Mouse (Mus musculus) stomach, embryonic 16.5 days (tissue): Measurements from ENCODE around the gene Arpc4. TPM values are rescaled to one million over a fixed set of nuclear protein-coding genes. Genes with fewer than 3 reads are reported as not detected.

Experiments used
- ATAC-seq: fragments of 200-750 bp; cut with Nextera tagmentation; 2 replicates; pipeline ENCODE4 v1.8.0; 2017; ENCODE audit warnings: moderate number of reproducible peaks, moderate TSS enrichment; ENCODE audit not compliant: insufficient read depth, low FRiP score
- H3K27ac ChIP-seq: fragments of 300-500 bp; sonication (generic); 2 replicates; pipeline ENCODE4 v1.5.1; 2014; ENCODE audit warnings: low read length
- H3K27me3 ChIP-seq: fragments of 300-500 bp; sonication (generic); 2 replicates; pipeline ENCODE4 v1.6.1; 2014; ENCODE audit warnings: low read length, control low read depth, mixed read lengths; ENCODE audit not compliant: control insufficient read depth, insufficient read depth
- H3K36me3 ChIP-seq: fragments of 300-500 bp; sonication (generic); 2 replicates; pipeline ENCODE4 v1.6.1; 2014; ENCODE audit warnings: low read length; ENCODE audit not compliant: control insufficient read depth, insufficient read depth
- H3K4me1 ChIP-seq: fragments of 300-500 bp; sonication (generic); 2 replicates; pipeline ENCODE4 v1.6.1; 2014; ENCODE audit warnings: low read length, control low read depth, mixed read lengths; ENCODE audit not compliant: control insufficient read depth, insufficient read depth
- H3K4me2 ChIP-seq: fragments of 300-500 bp; sonication (generic); 2 replicates; pipeline ENCODE4 v1.6.1; 2014; ENCODE audit warnings: low read depth, low read length, mixed read lengths
- H3K4me3 ChIP-seq: fragments of 300-500 bp; sonication (generic); replicated peaks from 2 replicates; pipeline ENCODE4 v1.5.1; 2014; ENCODE audit warnings: mild to moderate bottlenecking, low read length
- H3K9ac ChIP-seq: fragments of 300-500 bp; sonication (generic); 2 replicates; pipeline ENCODE4 v1.6.1; 2014; ENCODE audit warnings: low read length
- H3K9me3 ChIP-seq: fragments of 300-500 bp; sonication (generic); replicated peaks from 2 replicates; pipeline ENCODE4 v1.6.1; 2016; ENCODE audit warnings: low read length, control low read depth; ENCODE audit not compliant: control insufficient read depth
- WGBS: fragments of 180-500 bp; shearing (Covaris S2); extraction: QIAGEN DNeasy Blood & Tissue Kit; methylation state at CpG from one replicate; pipeline ENCODE4 v1.1.7; 2014; 5-methylcytosine and 5-hydroxymethylcytosine counted together
- polyA plus RNA-seq: library from polyadenylated mRNA; unstranded; fragments of >200 nt; fragmentation: Nextera tagmentation; extraction: Ambion mirVana; gene quantifications from 2 replicates; pipeline ENCODE4 v1.2.1, GENCODE M21; 2015

Gene Arpc4
- polyA plus RNA-seq, 1 experiment from 2014 or later: 396 TPM

DNA sequence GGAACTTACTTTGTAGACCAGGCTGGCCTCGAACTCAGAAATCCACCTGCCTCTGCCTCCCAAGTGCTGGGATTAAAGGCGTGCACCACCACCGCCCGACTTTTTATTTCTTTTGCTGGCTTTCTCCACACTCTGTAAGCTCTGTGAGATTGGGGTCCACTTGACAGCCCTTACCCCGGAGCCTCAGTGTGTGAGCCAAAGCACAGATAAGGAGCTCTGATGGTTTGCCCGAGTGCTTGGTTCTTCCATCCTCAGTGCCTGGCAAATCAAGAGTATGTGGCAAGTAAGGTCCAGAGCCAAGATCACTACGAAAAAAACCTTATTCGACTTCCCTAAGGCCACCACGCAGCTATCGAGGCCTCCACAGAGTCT lies 14.1 kb downstream of the Arpc4 start:
- no peaks in the 10 kb centered on the region for H3K27me3 ChIP-seq
- peak overlapping the region; percentile 76 for H3K9ac ChIP-seq
- WGBS: 31% methylated on average over 10 of the region's 10 CpGs
- H3K9me3 ChIP-seq: no peaks in the 10 kb centered on the region
- H3K4me2 ChIP-seq: peak overlapping the region; percentile 84
- no peak for ATAC-seq
- H3K27ac ChIP-seq: no peak overlapping the region
- peaks cover 18% of the 10 kb centered on the region for H3K36me3 ChIP-seq
- H3K4me1 ChIP-seq: peaks cover 4% of the 10 kb centered on the region; the same call in 1 of the 2 replicates
- H3K4me3 ChIP-seq: peak overlapping the region; percentile 49

DNA sequence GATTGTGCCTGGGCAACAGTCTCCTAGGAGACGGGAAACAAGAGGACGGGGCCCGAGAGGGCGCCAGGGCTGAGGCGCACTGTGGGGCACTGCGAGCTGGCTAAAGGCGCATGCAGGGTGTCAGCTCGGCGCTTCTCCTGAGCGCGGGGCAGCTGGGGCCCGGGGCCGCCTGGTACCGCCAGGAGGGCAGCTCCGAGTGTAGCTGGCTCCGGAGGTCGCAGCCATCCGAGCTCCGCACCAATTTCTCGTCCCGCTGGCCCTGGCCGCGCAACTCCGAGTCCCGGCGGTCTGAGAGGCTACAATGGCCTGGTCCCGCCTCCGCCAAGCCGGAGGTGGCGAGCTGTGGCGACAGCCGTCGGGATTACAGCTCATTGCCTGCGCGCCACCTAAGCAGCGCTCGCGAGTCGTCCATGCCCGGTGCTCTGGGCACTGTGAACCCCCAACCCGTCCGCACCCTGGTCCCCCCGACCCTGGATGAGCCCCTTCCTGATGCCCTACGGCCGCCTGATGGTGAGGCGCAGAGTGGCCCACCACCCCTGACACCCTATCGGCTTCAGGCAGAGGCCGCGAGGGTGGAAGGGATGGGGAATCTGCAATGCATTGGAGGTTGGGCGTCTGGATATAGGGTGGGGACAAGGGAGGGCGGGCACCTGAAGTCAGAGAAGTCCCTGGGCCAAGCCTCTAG lies 14.6 kb downstream of the Arpc4 start:
- WGBS: 1% methylated on average over 51 of the region's 51 CpGs

DNA sequence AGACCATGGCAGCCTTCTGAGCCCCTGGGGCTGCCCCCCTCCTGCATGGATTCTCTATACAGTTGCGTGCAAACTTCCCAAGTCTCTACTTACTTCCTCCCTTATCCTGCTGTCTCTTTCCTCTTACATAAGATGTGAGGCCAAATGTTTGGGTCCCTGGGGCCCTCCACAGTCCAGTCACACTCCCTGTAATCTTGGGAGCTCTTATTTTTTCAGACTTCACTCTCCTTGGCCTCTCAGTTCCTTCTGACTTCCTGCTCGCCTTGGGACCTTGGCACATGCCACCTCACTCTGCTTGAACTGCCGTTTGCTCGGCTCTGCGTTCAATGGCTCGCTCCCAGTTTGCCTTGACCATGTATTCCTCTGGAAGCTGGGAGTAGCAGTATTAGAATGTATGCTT lies 16.0 kb downstream of the Arpc4 start:
- Histone ChIP-seq H3K4me1 (peaks cover 4% of the 10 kb centered on the region; the same call in 1 of the 2 replicates), H3K36me3 (peaks cover 9% of the 10 kb centered on the region; the same call in 1 of the 2 replicates), H3K27ac (no peak overlapping the region), H3K9me3 (no peaks in the 10 kb centered on the region), H3K9ac (no peak overlapping the region), H3K4me3 (no peak overlapping the region), H3K4me2 (no peak overlapping the region), H3K27me3 (no peaks in the 10 kb centered on the region)
- no peak for ATAC-seq
- WGBS: 85% methylated on average over 6 of the region's 6 CpGs

More for the DNA sequence above, 14.6 kb downstream of the Arpc4 start:
- Histone ChIP-seq H3K4me3 (peak overlapping the region; percentile 49), H3K27me3 (no peaks in the 10 kb centered on the region), H3K9ac (peak overlapping the region; percentile 76), H3K4me1 (peaks cover 4% of the 10 kb centered on the region; the same call in 1 of the 2 replicates), H3K36me3 (peaks cover 18% of the 10 kb centered on the region), H3K9me3 (no peaks in the 10 kb centered on the region), H3K4me2 (peak overlapping the region; percentile 84), H3K27ac (no peak overlapping the region)
- ATAC-seq: peak; percentile 70

DNA sequence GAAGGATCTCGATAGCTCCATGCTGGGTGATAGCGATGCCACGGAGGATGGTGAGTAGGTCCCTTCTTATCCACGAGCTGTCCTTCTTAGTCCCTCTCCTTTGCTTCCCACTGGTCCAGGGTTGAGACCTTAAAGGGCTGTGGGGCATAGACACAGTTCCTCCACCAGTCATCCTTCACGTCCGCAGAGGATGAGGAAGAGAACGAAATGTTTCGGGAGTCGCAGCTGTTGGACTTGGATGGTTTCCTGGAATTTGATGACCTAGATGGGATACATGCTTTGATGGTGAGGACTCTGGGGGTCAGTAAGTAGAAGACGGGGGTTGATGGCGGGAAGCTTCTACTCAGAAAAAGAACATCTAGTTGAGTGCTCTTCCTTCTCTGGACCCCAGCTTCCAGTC lies 16.9 kb downstream of the Arpc4 start:
- H3K36me3 ChIP-seq: peaks cover 3% of the 10 kb centered on the region; the same call in 1 of the 2 replicates
- H3K9ac ChIP-seq: no peak overlapping the region
- no peaks in the 10 kb centered on the region for H3K27me3 ChIP-seq
- ATAC-seq: no peak
- 91% methylated on average over 11 of the region's 11 CpGs for WGBS
- no peak overlapping the region for H3K4me2 ChIP-seq
- H3K27ac ChIP-seq: no peak overlapping the region
- peaks cover 4% of the 10 kb centered on the region; the same call in 1 of the 2 replicates for H3K4me1 ChIP-seq
- no peak overlapping the region for H3K4me3 ChIP-seq
- H3K9me3 ChIP-seq: no peaks in the 10 kb centered on the region

DNA sequence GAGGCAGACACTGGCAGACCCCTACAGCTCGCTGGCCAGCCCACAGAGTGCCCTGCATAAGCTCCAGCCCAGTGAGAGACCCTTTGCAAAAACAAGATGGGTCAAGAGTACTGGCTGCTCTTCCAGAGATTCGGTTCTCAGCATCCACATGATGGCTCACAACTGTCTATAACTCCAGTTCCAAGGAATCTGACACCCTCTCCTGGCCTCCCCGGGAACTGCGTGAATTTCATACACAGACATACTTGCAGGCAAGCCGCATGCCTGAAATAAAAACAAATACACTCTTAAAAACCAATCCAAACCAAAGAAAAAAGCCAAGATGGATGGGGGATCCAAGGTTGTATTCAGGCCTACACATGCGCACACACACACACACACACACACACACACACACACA lies 17.6 kb downstream of the Arpc4 start:
- no peak overlapping the region for H3K27ac ChIP-seq
- H3K4me3 ChIP-seq: no peak overlapping the region
- no peak for ATAC-seq
- H3K4me1 ChIP-seq: peaks cover 4% of the 10 kb centered on the region; the same call in 1 of the 2 replicates
- WGBS: 92% methylated on average over 6 of the region's 6 CpGs
- no peak overlapping the region for H3K9ac ChIP-seq
- H3K9me3 ChIP-seq: no peaks in the 10 kb centered on the region
- no peaks in the 10 kb centered on the region for H3K27me3 ChIP-seq
- H3K4me2 ChIP-seq: no peak overlapping the region
- H3K36me3 ChIP-seq: no peaks in the 10 kb centered on the region

DNA sequence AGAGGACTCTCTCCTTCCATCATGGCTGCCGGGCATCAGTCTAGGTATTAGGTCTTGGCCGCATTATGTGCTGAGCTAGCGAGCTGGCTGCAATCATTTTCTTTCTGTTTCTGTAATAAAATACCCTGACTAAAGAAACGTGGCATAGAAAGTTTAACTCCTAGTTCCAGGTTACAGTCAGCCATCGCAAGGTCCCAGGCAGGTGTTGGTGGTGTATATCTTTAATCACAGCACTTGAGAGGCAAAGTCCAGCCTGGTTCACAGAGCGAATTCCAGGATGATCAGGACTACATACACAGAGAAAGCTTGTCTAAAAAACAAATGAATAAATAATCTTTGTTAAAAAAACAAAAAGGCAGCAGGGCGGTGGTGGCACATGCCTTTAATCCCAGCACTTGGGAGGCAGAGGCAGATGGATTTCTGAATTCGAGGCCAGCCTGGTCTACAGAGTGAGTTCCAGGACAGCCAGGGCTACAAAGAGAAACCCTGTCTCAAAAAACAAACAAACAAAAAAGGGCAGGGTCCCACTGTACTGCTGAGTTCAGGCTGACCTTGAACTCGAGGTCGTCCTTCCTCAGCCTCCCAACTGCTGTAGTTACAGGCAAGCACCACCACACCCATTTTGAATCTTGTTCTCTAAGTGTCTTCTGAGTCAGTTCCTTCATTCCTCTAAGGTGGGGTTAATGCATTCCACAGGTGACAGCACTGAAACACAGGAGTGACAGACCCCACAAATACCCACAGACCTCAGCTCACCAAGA lies 18.5 kb downstream of the Arpc4 start:
- H3K9me3 ChIP-seq: no peaks in the 10 kb centered on the region
- no peak for ATAC-seq
- no peaks in the 10 kb centered on the region for H3K27me3 ChIP-seq
- H3K4me3 ChIP-seq: no peak overlapping the region
- H3K4me1 ChIP-seq: peaks cover 4% of the 10 kb centered on the region; the same call in 1 of the 2 replicates
- H3K4me2 ChIP-seq: no peak overlapping the region
- H3K36me3 ChIP-seq: no peaks in the 10 kb centered on the region
- H3K9ac ChIP-seq: no peak overlapping the region
- 83% methylated on average over 10 of the region's 10 CpGs for WGBS
- H3K27ac ChIP-seq: no peak overlapping the region

DNA sequence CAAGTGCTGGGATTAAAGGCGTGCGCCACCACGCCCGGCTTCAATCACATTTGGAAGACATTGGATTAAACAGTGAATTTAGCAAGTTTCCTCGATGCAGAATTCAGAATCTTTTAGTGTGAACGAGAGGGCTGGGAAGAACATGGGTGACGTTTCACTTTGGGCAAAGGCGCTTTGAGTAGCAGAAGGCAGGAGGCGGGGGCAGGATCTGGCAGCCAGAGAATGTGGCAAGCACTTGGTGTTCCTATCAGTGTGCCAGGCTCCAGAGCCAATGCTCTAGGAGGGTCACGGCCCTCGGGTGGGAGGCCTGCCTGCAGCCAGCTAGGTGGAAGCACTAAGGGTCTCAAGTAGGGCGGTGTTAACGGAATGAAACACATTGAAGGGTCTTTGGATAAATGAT lies 24.2 kb downstream of the Arpc4 start:
- WGBS: 86% methylated on average over 13 of the region's 13 CpGs
- Histone ChIP-seq H3K27ac (no peak overlapping the region), H3K4me3 (no peak overlapping the region), H3K36me3 (no peaks in the 10 kb centered on the region), H3K9me3 (no peaks in the 10 kb centered on the region), H3K4me1 (no peaks in the 10 kb centered on the region), H3K4me2 (no peak overlapping the region), H3K27me3 (no peaks in the 10 kb centered on the region), H3K9ac (no peak overlapping the region)
- ATAC-seq: no peak

DNA sequence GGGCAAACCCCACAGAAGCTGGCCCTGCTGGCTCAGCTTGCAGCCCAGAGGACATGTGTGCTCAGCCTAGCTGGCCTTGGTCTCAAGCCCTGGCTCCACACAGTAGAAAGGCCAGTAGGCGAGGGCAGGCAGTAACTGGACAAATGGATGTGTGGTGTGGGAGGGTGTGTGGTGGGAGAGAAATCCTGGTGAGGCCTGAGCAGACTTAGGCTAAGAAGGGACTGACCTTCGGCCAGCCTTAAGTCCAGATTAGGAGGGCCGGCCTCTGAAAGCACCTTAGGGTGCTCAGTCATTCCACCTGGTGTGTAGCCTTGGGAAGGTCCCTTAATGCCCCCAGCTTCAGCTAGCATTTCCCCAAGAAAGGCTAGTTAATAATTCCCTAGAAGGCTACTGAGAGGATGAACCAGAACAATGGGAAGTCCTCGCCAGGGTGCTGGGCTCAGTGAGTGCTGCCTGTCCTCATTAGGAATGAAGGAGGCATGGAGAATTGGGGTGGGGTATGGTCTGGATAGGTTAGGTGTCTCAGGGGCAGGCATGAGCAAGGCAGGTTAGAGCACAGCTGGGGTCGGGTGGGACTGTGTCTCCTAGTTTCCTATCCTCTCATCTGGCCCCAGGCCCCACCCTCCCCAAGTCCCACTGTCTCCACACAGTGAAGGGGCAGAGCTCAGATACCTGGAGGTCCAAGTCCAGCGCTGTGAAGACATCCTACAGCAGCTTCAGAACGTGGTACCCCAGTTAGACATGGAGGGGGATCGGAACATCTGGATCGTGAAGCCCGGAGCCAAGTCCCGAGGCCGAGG lies 26.9 kb downstream of the Arpc4 start:
- 0 out of 2 replicates have a peak, but pooled peaks have one; percentile 14 for ATAC-seq
- no peak overlapping the region for H3K4me3 ChIP-seq
- H3K4me2 ChIP-seq: no peak overlapping the region

More for the DNA sequence above, 26.9 kb downstream of the Arpc4 start:
- Histone ChIP-seq H3K4me1 (no peaks in the 10 kb centered on the region), H3K9ac (no peak overlapping the region; the same call in 1 of the 2 replicates), H3K27me3 (no peaks in the 10 kb centered on the region), H3K36me3 (no peaks in the 10 kb centered on the region), H3K27ac (no peak overlapping the region), H3K9me3 (no peaks in the 10 kb centered on the region)
- WGBS: 72% methylated on average over 12 of the region's 12 CpGs
